Mouse (Mus musculus) midbrain, embryonic 11.5 days (tissue): ENCODE results near the gene Fam20b. TPM values are rescaled to one million over a fixed set of nuclear protein-coding genes. Genes with fewer than 3 reads are reported as not detected.
A peak's percentile ranks its signal among the peaks of the same experiment; 100 is the strongest.

Experiments used
- ATAC-seq: fragments of 200-750 bp; cut with Nextera tagmentation; 2 replicates; pipeline ENCODE4 v1.8.0; 2017; ENCODE audit warnings: moderate TSS enrichment, moderate library complexity; ENCODE audit not compliant: low FRiP score
- DNase-seq: peaks from one replicate; pipeline ENCODE4 v3.0.0; 2015; ENCODE audit warnings: low spot score; ENCODE audit errors: missing footprints
- H3K27ac ChIP-seq: fragments of 300-500 bp; sonication (generic); 2 replicates; pipeline ENCODE4 v1.5.1; 2014; ENCODE audit warnings: low read depth, low read length
- H3K27me3 ChIP-seq: fragments of 300-500 bp; sonication (generic); 2 replicates; pipeline ENCODE4 v1.6.1; 2014; ENCODE audit warnings: mild to moderate bottlenecking, low read length, moderate library complexity, mixed read lengths; ENCODE audit not compliant: control insufficient read depth, insufficient read depth
- H3K36me3 ChIP-seq: fragments of 300-500 bp; sonication (generic); 2 replicates; pipeline ENCODE4 v1.6.1; 2014; ENCODE audit warnings: mild to moderate bottlenecking, low read length, moderate library complexity, mixed read lengths; ENCODE audit not compliant: control insufficient read depth, insufficient read depth
- H3K4me1 ChIP-seq: fragments of 300-500 bp; sonication (generic); 2 replicates; pipeline ENCODE4 v1.6.1; 2014; ENCODE audit warnings: low read length; ENCODE audit not compliant: control insufficient read depth, insufficient read depth
- H3K4me2 ChIP-seq: fragments of 300-500 bp; sonication (generic); 2 replicates; pipeline ENCODE4 v1.6.1; 2014; ENCODE audit warnings: mild to moderate bottlenecking, moderate library complexity
- H3K4me3 ChIP-seq: fragments of 300-500 bp; sonication (generic); 2 replicates; pipeline ENCODE4 v1.5.1; 2014; ENCODE audit warnings: low read depth, low read length
- H3K9ac ChIP-seq: fragments of 300-500 bp; sonication (generic); 2 replicates; pipeline ENCODE4 v1.6.1; 2014; ENCODE audit warnings: low read length
- H3K9me3 ChIP-seq: fragments of 300-500 bp; sonication (generic); 2 replicates; pipeline ENCODE4 v1.6.1; 2016; ENCODE audit warnings: low read length; ENCODE audit not compliant: control insufficient read depth
- WGBS: fragments of 180-500 bp; shearing (Covaris S2); extraction: QIAGEN DNeasy Blood & Tissue Kit; methylation state at CpG from one replicate; pipeline ENCODE4 v1.1.7; 2014; 5-methylcytosine and 5-hydroxymethylcytosine counted together
- polyA plus RNA-seq: library from polyadenylated mRNA; unstranded; fragments of >200 nt; fragmentation: Nextera tagmentation; extraction: Ambion mirVana; gene quantifications from 2 replicates; pipeline ENCODE4 v1.2.1, GENCODE M21; 2014

Gene Fam20b
- polyA plus RNA-seq, 1 experiment from 2014 or later, result 21.5 TPM

GRCm38 (mm10) chr1:156734019-156734418 lies 15.1 kb upstream of the Fam20b start:
- DNase-seq (no peak), ATAC-seq (no peak)
- H3K4me1 ChIP-seq, result no peaks in the 10 kb centered on the region
- no peak overlapping the region for H3K27ac ChIP-seq
- H3K4me3 ChIP-seq, result no peak overlapping the region
- no peaks in the 10 kb centered on the region for H3K27me3 ChIP-seq
- H3K4me2 ChIP-seq, result no peak overlapping the region
- no peaks in the 10 kb centered on the region for H3K36me3 ChIP-seq
- 75% methylated on average over 3 of the region's 3 CpGs for WGBS
- no peaks in the 10 kb centered on the region for H3K9me3 ChIP-seq
- no peak overlapping the region for H3K9ac ChIP-seq

DNA sequence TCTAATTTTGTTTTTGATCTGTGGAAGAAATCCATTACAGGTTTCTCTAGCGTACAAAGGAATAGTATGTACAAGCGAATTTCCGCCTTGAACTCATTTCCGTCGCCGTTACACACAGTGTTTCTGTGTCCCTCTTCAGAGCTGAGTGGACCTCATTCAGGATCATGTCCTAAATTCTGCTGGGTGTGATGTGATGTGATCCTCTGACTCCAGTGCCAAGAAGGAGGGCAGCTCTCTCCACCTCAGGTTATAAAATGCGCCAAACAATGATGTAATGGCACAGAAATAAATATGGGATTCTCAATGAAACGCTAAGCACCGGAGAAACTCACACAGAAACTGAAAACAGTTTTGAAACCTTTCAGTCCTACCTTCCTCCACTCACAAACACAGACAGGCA lies 14.7 kb upstream of the Fam20b start:
- Histone ChIP-seq H3K27ac (no peak overlapping the region), H3K4me3 (no peak overlapping the region), H3K36me3 (no peaks in the 10 kb centered on the region), H3K9ac (no peak overlapping the region), H3K4me2 (no peak overlapping the region), H3K9me3 (no peaks in the 10 kb centered on the region), H3K27me3 (no peaks in the 10 kb centered on the region), H3K4me1 (no peaks in the 10 kb centered on the region)
- no peak for DNase-seq
- ATAC-seq, result no peak
- WGBS, result 94% methylated on average over 9 of the region's 9 CpGs

DNA sequence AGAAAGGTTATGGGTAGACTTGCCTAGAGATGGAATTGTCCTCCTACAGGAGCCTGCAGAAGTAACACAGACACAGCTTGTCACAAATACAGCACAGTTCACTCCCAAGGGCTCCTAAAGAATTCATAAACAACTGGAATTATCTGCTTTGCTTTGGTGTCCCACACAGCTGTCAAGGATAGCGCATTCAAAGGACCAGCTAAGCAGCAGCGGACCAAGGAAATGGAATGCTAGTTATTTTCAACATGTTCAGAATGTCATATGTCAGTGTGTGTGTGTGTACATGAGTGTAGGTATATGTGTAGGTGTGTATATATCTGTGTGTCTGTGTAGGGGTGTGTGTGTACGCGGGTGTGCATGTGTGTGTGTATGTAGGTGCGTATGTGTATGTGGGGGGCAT lies 14.1 kb upstream of the Fam20b start:
- H3K36me3 ChIP-seq, result no peaks in the 10 kb centered on the region
- no peak overlapping the region for H3K4me2 ChIP-seq
- no peak overlapping the region for H3K27ac ChIP-seq
- 94% methylated on average over 5 of the region's 5 CpGs for WGBS
- no peak for DNase-seq
- H3K27me3 ChIP-seq, result no peaks in the 10 kb centered on the region
- H3K4me1 ChIP-seq, result no peaks in the 10 kb centered on the region
- no peak overlapping the region for H3K4me3 ChIP-seq
- no peak overlapping the region for H3K9ac ChIP-seq
- ATAC-seq, result no peak
- H3K9me3 ChIP-seq, result no peaks in the 10 kb centered on the region

- no peak overlapping the region for H3K4me2 ChIP-seq
- no peak for ATAC-seq
- DNase-seq, result no peak
- no peaks in the 10 kb centered on the region for H3K9me3 ChIP-seq
- H3K4me3 ChIP-seq, result no peak overlapping the region
- 58% methylated on average over 9 of the region's 9 CpGs for WGBS
- H3K27me3 ChIP-seq, result no peaks in the 10 kb centered on the region
- no peaks in the 10 kb centered on the region for H3K4me1 ChIP-seq
- no peak overlapping the region for H3K9ac ChIP-seq
- H3K36me3 ChIP-seq, result no peaks in the 10 kb centered on the region
- H3K27ac ChIP-seq, result no peak overlapping the region
Observed at GRCm38 (mm10) chr1:156730802-156731201, 11.9 kb upstream of the Fam20b start.

DNA sequence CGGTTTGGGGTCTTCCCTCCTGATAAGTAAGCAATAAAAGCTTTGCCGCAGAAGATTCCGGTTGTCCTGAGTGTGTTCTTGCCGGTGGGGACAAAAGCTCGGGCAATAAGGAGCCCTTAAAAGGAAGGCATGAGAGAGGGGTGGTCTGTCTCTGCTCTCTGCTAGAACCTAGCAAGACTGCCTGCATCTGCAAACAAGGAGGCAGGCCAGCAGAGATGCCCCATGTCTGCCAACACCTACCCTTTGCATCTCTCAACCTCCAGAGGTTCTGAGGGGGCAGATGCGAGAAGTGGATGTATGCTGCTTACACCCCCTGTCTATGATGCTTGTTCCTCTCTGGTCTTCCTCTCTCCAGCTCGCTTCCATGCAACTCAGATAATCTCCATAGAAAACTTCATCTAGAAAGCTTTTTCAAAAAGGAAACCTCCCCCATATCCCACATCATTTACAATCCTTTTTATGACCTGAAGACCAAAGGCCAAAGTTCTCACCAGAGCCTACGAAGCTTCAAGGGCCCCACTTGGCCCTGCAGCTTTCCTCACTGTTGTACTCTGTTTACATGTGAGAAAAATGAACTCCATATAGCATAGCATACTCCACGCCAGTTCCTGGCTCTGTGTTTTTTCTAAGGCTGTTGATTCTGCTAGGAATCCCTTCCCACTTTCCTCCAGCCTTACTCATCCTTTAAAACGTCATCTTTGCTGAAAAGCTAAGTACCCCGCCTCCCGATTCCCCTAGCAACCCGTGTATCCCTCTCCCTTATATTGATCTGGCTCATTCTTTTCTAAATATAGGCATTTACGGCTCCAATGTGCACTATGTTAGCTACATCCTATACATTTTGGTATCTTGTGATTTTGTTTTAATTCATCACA lies 8.6 kb upstream of the Fam20b start:
- WGBS, result 83% methylated on average over 14 of the region's 14 CpGs

DNA sequence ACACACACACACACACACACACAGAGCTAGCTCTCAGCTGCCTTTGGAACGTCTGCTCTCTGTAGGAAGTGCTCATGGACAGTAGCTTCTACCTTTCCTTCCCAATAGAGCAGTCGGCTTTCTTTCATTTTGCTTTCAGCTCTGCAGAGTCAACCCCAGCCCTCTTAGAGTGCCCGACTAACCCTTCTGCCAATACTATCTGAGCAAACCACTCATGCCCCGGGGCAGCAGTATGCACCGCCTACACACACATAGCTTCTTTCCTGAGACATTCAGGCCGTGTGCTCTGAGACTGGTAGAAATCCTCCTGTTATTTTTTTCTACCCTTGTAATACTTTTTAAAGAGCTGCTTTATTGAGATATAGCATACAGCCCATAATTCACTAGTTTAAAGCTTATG lies 3.2 kb upstream of the Fam20b start:
- no peak overlapping the region for H3K4me2 ChIP-seq
- no peak overlapping the region for H3K9ac ChIP-seq
- no peak overlapping the region for H3K4me3 ChIP-seq
- no peaks in the 10 kb centered on the region for H3K36me3 ChIP-seq
- WGBS, result 72% methylated on average over 6 of the region's 6 CpGs
- no peak overlapping the region for H3K27ac ChIP-seq
- no peaks in the 10 kb centered on the region for H3K9me3 ChIP-seq
- DNase-seq (no peak), ATAC-seq (no peak)
- peaks cover 4% of the 10 kb centered on the region; the same call in 1 of the 2 replicates for H3K27me3 ChIP-seq
- H3K4me1 ChIP-seq, result peaks cover 4% of the 10 kb centered on the region

More for the DNA sequence above, 8.6 kb upstream of the Fam20b start:
- H3K4me3 ChIP-seq, result no peak overlapping the region
- no peak overlapping the region for H3K9ac ChIP-seq
- no peaks in the 10 kb centered on the region for H3K36me3 ChIP-seq
- H3K27me3 ChIP-seq, result no peaks in the 10 kb centered on the region
- no peak overlapping the region for H3K4me2 ChIP-seq
- DNase-seq (no peak), ATAC-seq (no peak)
- H3K9me3 ChIP-seq, result no peaks in the 10 kb centered on the region
- H3K4me1 ChIP-seq, result no peaks in the 10 kb centered on the region
- H3K27ac ChIP-seq, result no peak overlapping the region

GRCm38 (mm10) chr1:156720046-156720445 lies 1.2 kb upstream of the Fam20b start:
- ATAC-seq (no peak), DNase-seq (no peak)
- no peak overlapping the region for H3K4me2 ChIP-seq
- no peaks in the 10 kb centered on the region for H3K36me3 ChIP-seq
- H3K27me3 ChIP-seq, result peaks cover 4% of the 10 kb centered on the region; the same call in 1 of the 2 replicates
- H3K4me1 ChIP-seq, result peaks cover 4% of the 10 kb centered on the region
- no peak overlapping the region for H3K9ac ChIP-seq
- H3K9me3 ChIP-seq, result no peaks in the 10 kb centered on the region
- no peak overlapping the region for H3K27ac ChIP-seq
- 54% methylated on average over 4 of the region's 4 CpGs for WGBS
- no peak overlapping the region for H3K4me3 ChIP-seq

DNA sequence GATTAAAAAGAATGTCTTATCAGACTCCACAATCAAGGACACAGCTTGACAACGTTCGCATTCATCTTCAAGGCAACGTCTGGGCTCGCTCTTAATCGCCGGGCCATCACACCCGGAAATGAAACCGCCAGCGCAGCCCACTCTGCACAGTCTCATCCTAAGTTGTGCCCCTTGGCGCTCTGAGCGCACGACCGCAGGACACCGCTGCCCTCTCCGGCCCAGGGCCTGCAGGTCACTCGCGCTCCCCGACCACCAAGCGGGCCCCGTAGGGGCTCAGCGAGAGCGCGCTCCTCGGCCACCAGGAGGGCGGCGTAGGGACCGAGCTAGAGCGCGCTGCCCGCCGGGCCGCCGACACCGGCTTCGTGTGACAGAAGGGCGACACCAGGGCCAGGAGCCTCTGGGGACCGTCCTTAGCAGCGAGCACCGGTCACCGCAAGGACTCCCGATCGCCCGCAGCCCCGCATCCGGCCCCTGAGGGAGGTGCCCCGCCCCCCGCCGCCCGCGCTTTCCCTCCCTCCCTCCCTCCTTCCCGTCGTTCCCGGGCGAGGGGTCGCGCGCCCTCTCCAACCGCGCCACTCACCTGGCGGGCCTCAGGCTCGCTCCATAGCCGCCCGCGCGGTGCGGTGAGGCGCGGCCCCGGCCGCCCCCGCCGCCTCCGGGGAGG lies 468 bp downstream of the Fam20b start:
- no peaks in the 10 kb centered on the region for H3K36me3 ChIP-seq
- peak overlapping the region; percentile 85 for H3K27ac ChIP-seq
- peaks cover 4% of the 10 kb centered on the region for H3K4me1 ChIP-seq
- H3K9ac ChIP-seq, result peak overlapping the region; percentile 86
- no peaks in the 10 kb centered on the region for H3K9me3 ChIP-seq
- under 1% methylated on average over 53 of the region's 73 CpGs for WGBS
- peak overlapping the region; percentile 86 for H3K4me3 ChIP-seq
- DNase-seq (peak; percentile 96), ATAC-seq (peak; percentile 91)
- H3K4me2 ChIP-seq, result peak overlapping the region; percentile 67
- H3K27me3 ChIP-seq, result peaks cover 4% of the 10 kb centered on the region; the same call in 1 of the 2 replicates

- H3K4me2 ChIP-seq, result peak overlapping the region; percentile 67
- peaks cover 4% of the 10 kb centered on the region for H3K4me1 ChIP-seq
- 17% methylated on average over 13 of the region's 13 CpGs for WGBS
- H3K36me3 ChIP-seq, result no peaks in the 10 kb centered on the region
- ATAC-seq, result no peak
- peak overlapping the region; percentile 86 for H3K9ac ChIP-seq
- H3K27ac ChIP-seq, result no peak overlapping the region
- H3K9me3 ChIP-seq, result no peaks in the 10 kb centered on the region
- peak overlapping the region; percentile 86 for H3K4me3 ChIP-seq
- DNase-seq, result no peak
- H3K27me3 ChIP-seq, result peaks cover 4% of the 10 kb centered on the region; the same call in 1 of the 2 replicates
Observed at GRCm38 (mm10) chr1:156717751-156718285, 1.1 kb downstream of the Fam20b start.
